Mouse (Mus musculus): ENCODE data around the gene Mterf4. TPM values are rescaled to one million over a fixed set of nuclear protein-coding genes. Genes with fewer than 3 reads are reported as not detected.

Gene Mterf4
- polyA plus RNA-seq, 1 experiment from 2014 or later, result 38.0 TPM

Small RNAs within 50 kb of the gene (microRNA-seq; reads per million reads assigned to microRNA genes)
- gene Mir6345 (not detected), gene Mir6901 (1.2 reads per million), gene Mir6902 (0.92 reads per million)

Other genes with a start within 250 kb of the Mterf4 start
- gene Kif1a, start 204.0 kb downstream of the Mterf4 start, polyA plus RNA-seq (2014; fragmentation: Nextera tagmentation; extraction: Ambion mirVana), result 7.3 and 8.0 TPM in 2 replicates
- gene Agxt, start 170.7 kb downstream of the Mterf4 start, polyA plus RNA-seq (2014; fragmentation: Nextera tagmentation; extraction: Ambion mirVana), result not detected in 2 replicates
- 0.16 and 0.25 TPM in 2 replicates for gene 2310007B03Rik, start 145.0 kb downstream of the Mterf4 start, polyA plus RNA-seq (2014; fragmentation: Nextera tagmentation; extraction: Ambion mirVana)
- 0.28 and 0.32 TPM in 2 replicates for gene Crocc2, start 137.2 kb downstream of the Mterf4 start, polyA plus RNA-seq (2014; fragmentation: Nextera tagmentation; extraction: Ambion mirVana)
- gene Sned1, start 70.1 kb downstream of the Mterf4 start, polyA plus RNA-seq (2014; fragmentation: Nextera tagmentation; extraction: Ambion mirVana), result 15.0 and 17.5 TPM in 2 replicates
- gene Ppp1r7, start 36.9 kb upstream of the Mterf4 start, polyA plus RNA-seq (2014; fragmentation: Nextera tagmentation; extraction: Ambion mirVana), result 75.1 and 75.2 TPM in 2 replicates
- 23.3 and 29.0 TPM in 2 replicates for gene Pask, start 37.6 kb upstream of the Mterf4 start, polyA plus RNA-seq (2014; fragmentation: Nextera tagmentation; extraction: Ambion mirVana)
- 1.4 and 1.5 TPM in 2 replicates for gene Ano7, start 68.0 kb upstream of the Mterf4 start, polyA plus RNA-seq (2014; fragmentation: Nextera tagmentation; extraction: Ambion mirVana)
- gene Hdlbp, start 172.9 kb upstream of the Mterf4 start, polyA plus RNA-seq (2014; fragmentation: Nextera tagmentation; extraction: Ambion mirVana), result 111 and 116 TPM in 2 replicates
- gene Farp2, start 206.2 kb upstream of the Mterf4 start, polyA plus RNA-seq (2014; fragmentation: Nextera tagmentation; extraction: Ambion mirVana), result 7.0 and 7.4 TPM in 2 replicates